Mouse (Mus musculus): ENCODE data around the gene Tfg.

Gene Tfg

DNA sequence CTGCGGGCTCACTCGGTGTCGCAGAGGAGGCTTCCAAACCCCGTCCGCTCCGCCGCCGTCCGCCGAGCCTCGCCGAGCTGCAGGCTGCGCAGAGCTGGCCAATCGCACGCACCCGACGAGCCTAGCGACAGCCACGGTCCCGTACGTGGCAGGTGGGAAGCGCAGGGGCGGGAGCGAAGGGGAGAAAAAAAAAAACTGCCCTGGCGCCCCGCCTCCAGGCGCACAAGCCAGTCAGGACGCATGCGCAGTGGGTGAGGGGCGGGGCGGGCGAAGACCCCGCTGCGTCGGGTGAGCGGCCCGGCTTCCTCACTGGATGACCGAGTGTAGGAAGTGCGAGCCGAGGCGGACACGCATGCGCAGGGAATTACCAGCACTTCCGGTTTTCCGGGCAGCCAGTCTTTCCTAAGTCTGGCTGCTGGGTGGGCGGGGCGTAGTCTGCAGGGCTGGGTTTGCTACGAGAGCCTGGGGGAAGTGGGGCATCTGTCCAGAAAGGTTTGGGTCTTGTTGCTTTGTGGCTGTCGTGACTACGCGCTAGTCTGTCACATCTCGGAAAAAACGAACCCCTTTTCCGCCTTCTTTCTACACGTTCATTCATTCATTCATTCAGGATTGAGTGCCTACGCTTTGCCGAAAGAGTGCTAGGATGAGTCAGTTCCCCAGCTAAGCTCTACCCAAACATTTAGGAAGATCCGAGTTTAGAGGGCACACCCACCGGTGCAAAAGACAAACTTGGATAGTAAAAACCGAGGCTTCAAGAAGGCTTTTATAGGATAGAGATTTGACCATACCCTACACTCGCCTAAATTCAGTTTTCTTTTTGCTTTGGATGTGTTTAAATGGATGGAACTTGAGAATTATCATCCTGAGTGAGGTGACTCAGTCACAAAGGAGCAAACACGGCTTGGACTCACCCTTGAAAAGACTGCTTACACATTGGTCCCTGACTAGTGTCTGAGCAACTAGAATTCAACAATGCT lies at the start of gene Tfg:
Gene Tfg, minus strand, starts transcription at position 227 of the 977 bp plus-strand sequence.
- DNase-seq (ENCODE audit: low read depth, low spot score): peak; percentile 99

DNA sequence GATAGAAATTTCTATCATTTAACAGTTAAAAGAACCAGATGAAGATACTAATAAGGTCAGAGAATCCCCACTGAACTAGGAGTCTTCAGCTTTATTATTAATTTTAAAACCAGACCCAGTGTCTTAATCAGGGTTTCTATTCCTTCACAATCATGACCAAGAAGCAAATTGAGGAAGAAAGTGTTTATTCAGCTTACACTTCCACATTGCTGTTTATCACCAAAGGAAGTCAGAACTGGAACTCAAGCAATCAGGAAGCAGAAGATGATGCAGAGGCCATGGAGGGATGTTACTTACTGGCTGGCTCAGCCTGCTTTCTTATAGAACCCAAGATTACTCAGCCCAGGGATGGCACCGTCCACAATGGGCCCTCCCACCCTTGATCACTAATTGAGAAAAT lies 11.8 kb upstream of the Tfg start:
- no peak for DNase-seq (ENCODE audit: low read depth, low spot score)

DNA sequence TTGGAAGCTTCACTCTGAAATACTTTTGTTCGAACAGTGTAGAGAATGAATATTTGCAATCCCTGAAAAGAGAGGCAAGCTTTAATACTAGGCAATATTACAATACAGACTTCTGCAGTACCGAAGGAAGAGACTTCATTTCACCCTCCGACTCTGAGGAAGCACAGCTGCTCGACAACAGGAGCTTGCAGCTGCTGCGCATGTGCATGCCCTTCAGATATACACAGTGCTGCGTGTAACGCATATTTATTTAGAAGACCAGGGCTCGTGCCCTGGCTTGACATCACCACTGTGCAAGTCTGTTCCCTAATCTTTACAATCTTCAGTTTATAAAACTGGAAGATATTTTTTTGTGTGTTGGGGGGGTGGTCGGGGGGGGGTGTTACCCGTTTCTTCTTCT lies 7.7 kb upstream of the Tfg start:
- DNase-seq (ENCODE audit: low read depth, low spot score): no peak

DNA sequence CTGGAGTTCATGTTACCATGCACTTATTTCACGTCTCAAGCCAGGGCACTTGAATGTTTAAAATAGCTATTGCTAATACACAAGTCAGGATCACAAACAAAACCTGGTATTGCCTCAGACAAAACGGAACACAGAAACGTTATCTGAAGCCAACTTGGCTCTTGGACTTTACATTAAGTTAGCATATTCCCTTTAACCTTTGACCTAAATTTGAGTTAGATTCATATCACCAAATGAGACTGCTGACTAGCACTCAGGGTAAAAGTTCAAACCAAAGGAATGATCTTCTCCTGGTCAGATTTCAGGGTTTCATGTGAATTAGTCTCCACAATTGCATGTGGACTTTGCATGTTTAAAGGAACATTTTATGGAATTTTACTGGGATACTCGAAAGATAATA lies 5.1 kb upstream of the Tfg start:
- no peak for DNase-seq (ENCODE audit: low read depth, low spot score)

DNA sequence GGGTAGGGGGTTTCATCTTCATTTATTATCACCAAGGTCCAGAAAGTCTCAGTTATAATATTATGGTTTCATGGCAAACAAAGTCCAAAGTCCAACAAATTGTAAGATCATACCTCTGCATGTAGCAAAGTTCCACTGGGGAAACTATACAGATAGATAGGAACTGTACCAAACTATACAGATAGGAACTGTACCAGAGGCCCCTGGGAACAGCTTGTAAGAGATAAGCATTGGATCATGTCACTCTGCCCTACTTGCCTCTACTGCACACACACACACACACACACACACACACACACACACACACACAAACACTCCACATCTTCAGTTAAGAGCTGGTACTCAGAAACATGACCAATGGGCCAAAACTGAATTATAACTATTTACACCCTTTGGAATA lies 1.8 kb upstream of the Tfg start:
- DNase-seq (ENCODE audit: low read depth, low spot score): no peak

DNA sequence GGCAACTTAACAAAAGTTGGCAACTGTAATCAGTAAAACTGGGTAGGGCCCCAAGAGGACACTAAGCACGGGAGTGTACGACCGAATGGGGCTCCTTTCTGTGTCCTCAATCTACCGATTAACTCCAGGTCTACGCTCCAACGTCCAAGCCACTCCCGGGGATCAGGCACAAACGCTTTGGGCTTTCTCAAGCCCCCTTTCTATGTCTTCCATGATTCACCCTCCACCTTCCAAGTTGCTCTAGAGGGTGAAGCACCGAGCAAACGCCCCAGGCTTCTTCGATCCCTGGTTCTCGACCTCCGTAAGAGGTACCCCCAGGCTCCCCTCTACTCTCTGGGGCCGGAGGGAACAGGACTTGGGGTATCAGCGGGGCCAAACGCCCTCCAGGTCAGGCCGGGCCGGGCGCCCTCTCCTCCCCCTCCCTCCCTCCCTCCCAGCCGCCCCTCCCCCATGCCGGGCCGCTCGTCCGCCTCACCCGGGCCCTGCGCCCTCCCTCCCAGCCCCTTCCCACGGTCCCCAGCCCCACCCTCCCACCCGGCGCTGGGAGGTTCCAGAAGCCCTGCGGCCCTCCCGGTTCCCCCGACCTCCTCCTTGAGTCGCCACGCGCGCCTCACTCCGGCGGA lies 582 bp downstream of the Tfg start:
- DNase-seq (ENCODE audit: low read depth, low spot score): peak; percentile 59

DNA sequence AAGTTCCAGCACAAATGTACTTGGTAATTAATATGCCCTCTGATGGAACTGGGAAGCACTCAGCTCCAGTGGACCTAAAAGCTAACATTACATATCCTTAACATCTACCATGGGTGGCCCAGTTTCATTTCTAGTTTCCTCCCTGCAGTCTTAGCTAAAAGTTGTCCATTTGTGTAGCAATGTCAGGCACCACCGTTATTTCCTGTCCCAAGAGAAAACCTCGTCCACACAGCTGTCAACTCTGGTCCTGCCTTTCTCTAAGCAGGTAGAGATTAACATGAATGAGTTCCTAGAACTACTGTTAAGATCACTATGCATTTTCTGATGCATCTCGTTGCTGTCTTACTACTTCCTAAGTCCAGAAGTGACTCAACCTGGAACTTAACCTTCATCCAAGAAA lies 1.6 kb downstream of the Tfg start:
- DNase-seq (ENCODE audit: low read depth, low spot score): no peak

DNA sequence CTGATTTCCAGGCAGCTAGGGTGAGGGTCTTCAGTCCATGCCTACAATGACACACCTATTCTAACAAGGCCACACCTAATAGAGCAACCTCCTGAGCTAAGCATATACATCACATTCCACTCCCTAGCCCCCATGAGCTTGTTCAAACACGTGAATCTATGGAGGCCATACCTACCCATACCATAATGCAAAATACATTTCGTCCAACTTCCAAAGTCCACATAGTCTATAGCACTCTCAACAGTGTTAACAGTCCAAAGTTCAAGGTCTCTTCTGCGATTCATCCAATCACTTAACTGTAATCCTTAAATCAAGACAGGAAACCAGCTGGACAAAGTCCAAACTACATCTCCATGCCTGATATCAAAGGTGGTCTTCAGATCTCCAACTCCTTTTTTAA lies 7.2 kb downstream of the Tfg start:
- no peak for DNase-seq (ENCODE audit: low read depth, low spot score)

DNA sequence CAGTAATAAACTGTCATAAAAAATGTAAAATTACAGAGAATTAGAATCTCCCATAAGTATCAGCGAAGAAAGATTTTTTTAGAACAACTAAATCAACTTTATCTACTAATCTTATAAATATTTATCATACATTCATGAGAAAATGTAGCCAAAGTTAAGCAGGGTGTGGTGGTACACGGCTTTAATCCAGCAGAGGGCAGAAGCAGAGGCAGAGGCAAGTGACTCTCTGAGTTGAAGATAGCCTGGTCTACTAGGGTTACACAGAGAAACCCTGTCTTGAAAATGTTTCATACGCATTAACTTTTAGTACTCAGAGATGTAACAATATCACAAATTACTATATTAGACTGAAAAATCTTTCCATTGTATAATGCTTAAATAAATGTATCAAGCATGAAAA lies 11.5 kb downstream of the Tfg start:
- DNase-seq (ENCODE audit: low read depth, low spot score): no peak

DNA sequence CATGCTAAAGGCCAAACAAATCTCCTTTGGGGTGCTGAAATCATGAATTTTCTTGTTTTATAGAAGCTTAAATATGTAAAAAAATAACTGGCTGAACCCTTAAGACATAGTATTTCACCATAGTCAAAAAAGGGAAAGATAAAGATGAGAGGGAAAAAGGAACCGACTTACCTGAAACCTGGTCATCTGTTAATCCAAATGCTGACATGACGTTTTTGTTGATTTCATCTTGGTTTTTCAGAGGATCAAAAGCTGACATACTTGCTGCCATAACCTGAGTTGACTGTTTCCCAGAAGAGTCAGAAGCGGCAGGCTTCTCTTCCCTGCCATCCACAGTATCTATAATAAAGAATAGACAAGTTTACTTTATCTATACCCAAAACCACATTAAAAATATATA lies 16.4 kb downstream of the Tfg start:
- no peak for DNase-seq (ENCODE audit: low read depth, low spot score)

DNA sequence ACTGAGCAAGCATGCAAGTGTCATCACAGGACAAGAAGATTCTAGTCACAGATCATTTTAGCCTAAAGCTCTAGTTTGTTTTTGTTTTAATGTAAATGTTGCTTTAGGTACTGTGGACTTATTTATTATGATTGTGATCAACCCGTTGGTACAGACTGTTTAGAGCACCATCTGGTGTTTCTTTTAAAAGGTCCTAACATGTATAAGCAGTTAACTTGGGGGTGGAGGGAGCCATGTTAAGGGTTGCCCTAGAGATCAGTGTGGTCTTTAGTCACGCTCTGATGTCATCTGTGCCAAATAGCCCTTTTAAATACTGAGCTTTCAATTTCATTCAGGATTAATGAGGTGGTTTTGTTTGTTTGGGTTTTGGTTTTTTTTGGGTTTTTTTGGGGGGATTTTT lies 20.8 kb downstream of the Tfg start:
- DNase-seq (ENCODE audit: low read depth, low spot score): no peak

DNA sequence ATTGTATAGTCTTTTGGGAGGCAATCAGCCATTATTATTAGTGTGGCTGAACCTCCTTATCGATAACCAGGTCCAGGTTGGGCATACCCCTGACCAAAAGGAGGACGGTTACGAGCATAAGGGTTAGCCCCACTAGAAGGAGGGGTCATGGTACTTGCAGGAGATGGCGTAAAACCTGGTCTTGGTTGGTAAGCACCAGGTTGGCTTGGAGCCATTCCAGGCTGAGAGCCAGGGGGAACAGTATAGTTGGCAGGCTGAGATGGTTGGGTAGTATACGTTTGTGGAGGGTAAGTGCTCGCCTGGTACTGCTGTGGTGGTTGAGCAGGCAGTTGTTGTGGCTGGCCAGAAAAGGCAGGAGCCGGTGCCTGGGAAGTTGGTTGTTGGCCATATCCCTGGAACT lies 26.5 kb downstream of the Tfg start:
- DNase-seq (ENCODE audit: low read depth, low spot score): no peak

DNA sequence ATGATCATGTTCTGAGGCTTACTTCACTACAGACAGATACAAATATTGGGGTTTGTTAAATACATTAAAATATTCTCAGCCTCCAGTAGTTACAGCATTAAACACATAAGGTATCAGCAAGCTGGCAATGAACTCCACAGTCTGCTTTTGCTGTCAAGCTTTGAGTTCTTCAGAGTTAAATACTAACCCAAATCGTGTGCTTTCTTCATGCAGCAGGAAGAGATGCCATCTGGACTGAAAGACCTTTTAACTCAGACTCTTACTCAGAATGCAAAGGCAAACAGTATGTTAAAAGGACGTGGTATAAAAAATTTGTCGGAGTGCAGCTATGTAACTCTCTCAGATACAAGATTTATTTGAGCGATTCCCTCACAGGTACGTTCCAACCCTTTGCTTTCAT lies 30.5 kb downstream of the Tfg start:
- DNase-seq (ENCODE audit: low read depth, low spot score): no peak

DNA sequence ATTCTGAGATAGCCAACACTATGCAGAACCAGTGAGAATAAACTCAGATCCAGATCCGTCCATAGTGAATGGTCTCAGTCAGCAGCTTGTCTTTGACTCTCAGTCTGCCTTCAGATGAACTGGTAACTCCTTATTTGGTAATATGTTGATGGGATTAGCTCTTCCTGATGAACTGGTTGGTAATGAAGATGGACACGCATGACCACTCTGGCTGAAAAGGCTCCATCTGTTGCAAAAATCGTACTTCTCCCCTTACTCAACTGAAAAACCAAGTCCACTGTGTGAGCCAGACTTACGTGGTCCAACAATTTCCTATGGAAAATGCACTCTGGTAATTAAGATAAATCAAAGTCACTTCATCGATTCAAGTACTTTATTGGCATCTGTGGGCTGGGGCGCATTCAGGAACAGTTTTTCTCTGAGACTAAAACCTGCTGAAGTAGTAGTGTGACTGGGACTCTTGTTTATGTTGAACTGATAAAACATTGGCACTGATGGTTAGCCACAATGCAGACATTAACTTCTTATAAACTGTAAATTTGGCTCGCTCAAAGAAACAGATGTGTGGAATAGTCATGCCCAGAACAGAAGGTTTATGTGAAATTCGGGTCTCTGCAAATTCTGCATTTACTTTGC lies 36.1 kb downstream of the Tfg start:
- DNase-seq (ENCODE audit: low read depth, low spot score): no peak

DNA sequence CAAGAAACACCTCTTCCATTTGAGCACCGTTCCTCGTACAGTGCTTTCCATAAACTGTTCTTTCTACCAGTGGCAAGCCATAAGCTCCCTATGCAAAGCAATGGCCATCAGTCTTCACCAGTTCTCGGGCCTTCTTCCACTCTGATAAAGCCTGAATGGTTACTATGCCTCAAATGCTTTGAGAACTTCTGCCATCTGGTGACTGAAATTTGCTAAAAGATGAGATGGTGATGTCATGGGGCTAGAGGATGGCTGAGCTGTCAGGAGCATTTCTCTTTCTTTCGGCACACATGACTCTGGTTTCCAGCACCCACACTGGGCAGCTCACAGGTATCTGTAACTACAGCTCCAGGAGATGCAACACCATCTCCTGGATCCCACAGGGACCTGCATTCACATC lies 40.1 kb downstream of the Tfg start:
- no peak for DNase-seq (ENCODE audit: low read depth, low spot score)

DNA sequence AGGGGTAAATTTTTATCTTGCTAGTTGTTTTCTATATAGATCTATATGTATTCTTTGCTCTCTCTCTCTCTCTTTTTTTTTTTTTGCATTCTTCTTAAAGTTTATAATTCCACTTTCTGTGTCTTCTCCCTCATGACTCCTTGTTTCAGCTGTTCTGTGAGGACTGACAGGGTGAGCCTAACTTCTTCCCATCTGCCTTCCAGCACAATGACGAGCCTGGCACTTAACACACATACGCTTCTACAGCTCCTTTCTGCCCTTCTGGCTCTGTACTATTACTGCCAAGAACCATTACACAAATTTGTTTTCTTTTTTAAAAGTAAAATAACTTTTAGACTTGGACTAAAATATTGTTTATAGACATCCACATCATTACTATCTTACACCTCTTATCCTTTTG lies 43.8 kb downstream of the Tfg start:
- DNase-seq (ENCODE audit: low read depth, low spot score): no peak

DNA sequence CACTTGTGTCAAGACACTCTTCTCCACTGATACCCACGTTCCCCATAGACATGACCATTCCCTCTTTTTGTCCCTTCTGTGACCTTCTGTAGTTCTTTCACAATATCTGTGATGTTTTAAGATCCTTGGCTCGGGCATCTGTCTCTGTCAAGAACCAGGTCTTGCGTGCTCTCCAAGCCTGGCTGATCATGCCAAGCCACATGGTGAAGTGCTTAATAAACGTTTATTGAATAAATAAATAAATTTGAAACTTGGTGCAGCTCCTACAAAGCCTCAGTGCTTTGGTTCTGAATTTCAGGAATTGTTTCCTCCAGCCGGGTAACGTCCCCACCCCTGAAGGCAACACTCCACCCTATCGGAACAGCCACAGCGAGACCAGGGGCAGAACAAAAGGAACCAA lies 46.3 kb downstream of the Tfg start:
- no peak for DNase-seq (ENCODE audit: low read depth, low spot score)

DNA sequence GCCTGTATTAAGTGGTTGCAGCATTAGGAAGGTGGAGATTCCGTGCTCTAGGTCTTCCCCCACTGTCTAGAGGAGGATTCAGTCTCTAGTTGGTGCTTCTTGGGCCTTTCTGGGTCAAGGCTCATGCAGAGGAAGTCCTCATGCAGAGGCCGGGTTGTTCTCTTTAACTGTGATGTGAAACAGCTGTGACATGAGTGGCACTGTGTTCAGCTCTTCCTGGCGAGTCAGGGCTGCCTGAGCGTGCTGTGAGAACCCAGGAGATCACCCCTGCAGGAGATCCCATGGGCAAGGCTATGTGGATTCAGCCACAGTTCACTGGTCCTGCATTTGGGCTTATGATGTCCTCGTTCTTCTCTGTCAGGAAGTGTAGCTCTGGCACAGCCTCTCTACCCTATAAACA lies 47.7 kb downstream of the Tfg start:
- no peak for DNase-seq (ENCODE audit: low read depth, low spot score)

DNA sequence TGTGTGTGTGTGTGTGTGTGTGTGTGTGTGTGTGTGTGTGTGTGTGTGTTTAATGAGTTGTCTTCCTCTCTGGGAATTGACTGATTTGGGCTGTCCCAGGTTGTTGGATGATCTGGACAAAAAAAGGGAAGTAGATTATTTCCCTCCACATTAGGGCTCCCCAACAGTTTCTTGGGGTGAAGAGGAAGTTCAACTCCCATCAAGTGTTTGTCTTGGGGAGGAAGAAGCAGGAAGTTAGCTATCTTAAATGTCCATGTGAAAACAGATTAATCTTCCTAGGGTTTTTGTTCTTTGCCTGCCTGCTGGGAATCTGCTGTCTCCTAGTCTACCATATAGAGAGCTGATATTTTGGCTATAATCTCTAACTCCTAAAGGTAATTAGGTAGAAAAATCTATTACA lies 58.4 kb downstream of the Tfg start:
- DNase-seq (ENCODE audit: low read depth, low spot score): no peak

DNA sequence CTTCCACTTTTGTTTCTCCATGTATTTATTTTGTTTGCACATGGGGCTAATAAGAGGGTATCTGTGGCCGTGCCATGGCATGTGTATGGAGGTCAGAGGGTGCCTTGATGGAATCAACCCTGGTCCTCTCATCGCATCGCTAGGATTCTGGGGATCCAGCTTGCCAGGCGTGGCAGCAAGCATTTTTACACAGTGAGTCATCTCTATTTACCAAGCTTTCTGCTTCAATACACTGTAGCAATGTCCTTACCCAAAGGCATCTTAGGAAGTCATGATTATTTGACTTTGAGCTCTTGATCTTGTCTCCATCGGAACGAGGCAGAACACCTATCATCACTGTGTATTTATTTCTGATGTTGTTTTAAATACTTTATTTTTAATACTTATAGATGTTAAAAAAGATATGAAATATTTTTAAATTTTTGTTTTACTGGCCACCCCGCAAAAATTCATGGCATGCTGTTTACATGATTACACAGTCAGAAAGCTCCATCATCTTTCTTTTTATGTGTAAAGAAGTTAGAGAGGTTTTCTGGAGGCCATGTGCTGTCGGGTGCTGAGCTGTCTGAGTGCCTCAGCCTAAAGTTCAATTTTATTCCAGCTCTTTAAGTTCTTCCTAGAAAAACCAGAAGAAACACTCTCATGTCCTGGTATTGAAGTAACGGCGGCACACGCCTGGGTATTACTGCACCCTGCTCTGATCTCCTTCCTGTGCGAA lies 61.9 kb downstream of the Tfg start:
- DNase-seq (ENCODE audit: low read depth, low spot score): no peak

DNA sequence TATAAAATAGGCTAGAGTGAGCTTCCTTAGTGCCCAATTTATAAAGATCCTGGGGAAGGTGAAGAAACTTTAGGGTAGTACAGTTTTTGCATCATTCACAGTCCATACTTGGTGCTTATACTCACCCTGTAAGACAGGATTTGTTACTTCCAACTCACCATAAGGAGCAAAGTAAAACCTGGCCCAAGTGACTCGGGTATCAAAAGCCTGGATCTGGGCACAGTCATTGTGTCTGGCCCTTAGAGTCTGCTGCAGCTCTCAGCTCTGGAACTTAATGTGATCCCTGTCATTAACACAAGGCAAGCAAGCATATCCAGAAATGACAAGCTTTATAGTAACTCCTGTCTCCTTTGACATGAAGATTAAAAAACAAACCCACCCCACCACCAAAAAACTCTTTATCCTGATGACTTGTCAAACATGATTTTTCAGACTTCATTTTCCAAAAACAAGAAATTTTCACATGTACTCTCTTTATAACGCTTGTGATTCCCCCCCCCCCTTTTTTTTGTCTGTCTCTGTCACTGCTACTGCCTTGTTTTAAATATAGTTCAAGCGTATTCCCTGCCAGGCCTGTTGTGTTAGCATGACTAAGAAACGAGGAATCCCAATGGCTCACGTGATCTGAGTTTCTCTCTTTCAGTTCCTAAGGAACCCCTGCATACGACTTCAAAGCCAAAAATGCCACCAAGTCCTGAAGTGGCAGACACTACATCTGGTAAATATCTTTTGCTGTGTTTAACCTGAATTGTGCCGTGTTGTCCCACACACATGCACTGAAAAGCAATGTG lies 70.7 kb downstream of the Tfg start:
- DNase-seq (ENCODE audit: low read depth, low spot score): no peak
